Mouse (Mus musculus) gastrocnemius, postnatal 4 days (tissue): Measurements from ENCODE around the gene Bnip3. TPM values are rescaled to one million over a fixed set of nuclear protein-coding genes. Genes with fewer than 3 reads are reported as not detected.

Experiments used
- DNase-seq, 2 experiments: peaks; one replicate each; pipeline ENCODE4 v3.0.0; 2021 to 2022; ENCODE audit warnings: low spot score in 2 of 2, mixed read lengths in 2 of 2
- total RNA-seq, 2 experiments: library from RNA; stranded (reverse); gene quantifications; 2 replicates each; pipeline ENCODE4 v1.2.3; 2021

Gene Bnip3
- total RNA-seq, 2 experiments from 2014 or later, result 51.8 to 58.6 TPM

GRCm38 (mm10) chr7:138845544-138846391 is 63.6 kb downstream of the Bnip3 start, which contains the start of the genes Ppp2r2d and Mapk1ip1:
Gene Ppp2r2d, plus strand, starts transcription at chr7:138846079.
Gene Mapk1ip1, minus strand, starts transcription at chr7:138846273.
- DNase-seq, result peak; percentile 98 to 99

- DNase-seq, result no peak
Measured at GRCm38 (mm10) chr7:138845111-138845510, 64.2 kb downstream of the Bnip3 start.

GRCm38 (mm10) chr7:138843421-138843820 is 65.9 kb downstream of the Bnip3 start:
- no peak for DNase-seq

- no peak for DNase-seq
Measured at GRCm38 (mm10) chr7:138841436-138842151, 67.7 kb downstream of the Bnip3 start.

Other genes starting within 250 kb of the Bnip3 start
- gene Ppp2r2d, start 63.4 kb downstream of the Bnip3 start, total RNA-seq, result 10 to 100 TPM; 33.4 to 42.1 TPM
- 10 to 100 TPM; 13.7 to 17.7 TPM for gene Mapk1ip1, start 63.2 kb downstream of the Bnip3 start, total RNA-seq
- gene Jakmip3, start 31.2 kb upstream of the Bnip3 start, total RNA-seq, result not detected
- gene Dpysl4, start 176.5 kb upstream of the Bnip3 start, total RNA-seq, result 1 to 10 TPM; 3.7 to 3.9 TPM